Mouse (Mus musculus) lung, postnatal 25 days (tissue): Measurements from ENCODE around the gene Pygb.

Experiments used
- DNase-seq: peaks from one replicate; pipeline ENCODE4 v3.0.0; 2022; ENCODE audit warnings: low spot score

Pygb gene

DNA sequence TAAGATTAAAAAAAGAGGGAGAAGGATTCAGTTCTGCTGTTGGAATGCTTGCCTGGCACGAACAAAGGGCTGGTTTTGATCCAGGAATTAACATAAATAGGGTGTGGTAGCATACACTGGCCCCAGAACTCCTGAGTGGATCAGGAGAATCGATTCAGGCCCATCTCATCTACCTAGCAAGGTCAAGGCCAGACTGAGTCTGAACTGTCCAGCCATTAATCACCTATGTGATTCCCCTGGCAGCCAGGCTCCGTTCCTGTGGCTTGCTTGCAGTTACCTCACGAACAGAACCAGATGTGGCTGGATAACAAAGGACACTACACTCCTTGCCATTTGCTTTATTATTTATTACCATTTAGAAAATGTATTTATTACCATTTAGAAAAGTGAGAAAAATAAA is 6.8 kb downstream of the Pygb start:
- DNase-seq = no peak

DNA sequence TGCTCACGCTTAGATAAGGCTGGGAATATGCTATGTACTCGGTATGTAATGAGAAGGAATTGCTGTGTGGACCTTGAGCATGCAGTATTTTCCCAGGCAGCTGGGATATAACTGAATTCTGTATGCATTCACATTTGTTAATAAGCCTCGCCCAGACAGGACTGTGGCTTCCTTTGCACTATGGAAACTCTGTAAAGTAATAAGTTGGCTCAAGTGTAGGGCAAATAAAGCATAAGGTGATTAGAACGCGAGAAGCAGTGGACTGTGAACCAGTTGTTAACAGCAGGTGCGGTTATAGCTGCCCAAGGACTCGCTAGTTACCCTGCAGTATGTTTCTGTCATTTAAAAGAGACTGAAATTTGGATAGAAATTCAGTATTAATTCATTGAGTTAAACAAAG is 11.5 kb downstream of the Pygb start:
- no peak for DNase-seq

DNA sequence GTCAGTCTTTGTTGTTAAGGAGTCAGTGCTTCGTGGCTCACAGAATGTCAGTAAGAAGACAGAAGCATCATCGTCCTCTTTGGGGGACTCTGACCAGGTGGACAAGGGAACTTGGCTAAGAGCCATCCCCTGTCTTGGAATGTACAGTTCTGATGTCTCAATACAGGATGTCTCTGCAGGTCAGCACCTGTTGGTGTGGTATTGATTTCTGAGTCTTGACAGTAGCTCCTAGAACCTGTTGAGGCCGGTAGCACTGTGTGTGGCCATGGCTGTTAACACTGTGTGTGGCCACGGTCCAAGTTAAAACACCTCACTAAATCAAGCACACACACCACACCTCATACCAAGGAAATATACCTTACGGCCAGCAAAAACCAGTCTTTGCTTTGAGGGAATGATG is 14.1 kb downstream of the Pygb start:
- DNase-seq = no peak

DNA sequence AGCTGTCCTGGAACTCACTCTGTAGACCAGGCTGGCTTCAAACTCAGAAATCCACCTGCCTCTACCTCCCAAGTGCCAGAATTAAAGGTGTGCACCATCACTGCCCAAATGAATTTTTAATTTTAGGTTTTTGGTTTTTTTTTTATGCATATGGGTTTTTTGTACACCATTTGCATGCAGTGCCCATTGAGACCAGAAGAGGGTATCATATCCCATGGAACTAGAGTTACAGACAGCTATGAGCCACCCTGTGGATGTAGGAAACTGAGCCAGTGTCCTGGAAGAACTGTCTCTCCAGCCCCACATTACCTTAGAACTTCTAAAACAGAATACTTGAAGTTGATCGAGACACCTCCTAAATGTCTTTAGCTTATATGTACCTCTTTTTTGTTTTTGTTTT is 16.5 kb downstream of the Pygb start:
- no peak for DNase-seq

DNA sequence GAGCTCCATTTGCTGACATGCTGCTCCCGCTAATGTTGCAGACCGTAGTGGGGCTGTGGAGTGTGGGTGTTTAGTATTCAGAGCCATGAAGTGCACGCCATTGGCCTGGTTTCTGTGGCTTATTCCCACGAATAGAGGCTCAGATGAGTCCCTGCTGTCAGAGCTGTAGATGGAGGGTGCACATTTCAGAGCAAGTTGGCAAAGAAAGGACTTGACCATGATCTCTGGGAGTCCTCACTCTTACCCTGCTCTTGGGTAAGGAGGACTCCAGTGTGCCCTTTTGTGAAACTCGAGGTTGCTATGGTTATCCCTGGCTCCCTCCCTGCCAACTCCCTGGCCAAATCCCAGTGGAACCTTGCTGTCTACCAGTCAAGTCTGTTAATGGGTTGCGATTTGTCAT is 21.8 kb downstream of the Pygb start:
- no peak for DNase-seq

DNA sequence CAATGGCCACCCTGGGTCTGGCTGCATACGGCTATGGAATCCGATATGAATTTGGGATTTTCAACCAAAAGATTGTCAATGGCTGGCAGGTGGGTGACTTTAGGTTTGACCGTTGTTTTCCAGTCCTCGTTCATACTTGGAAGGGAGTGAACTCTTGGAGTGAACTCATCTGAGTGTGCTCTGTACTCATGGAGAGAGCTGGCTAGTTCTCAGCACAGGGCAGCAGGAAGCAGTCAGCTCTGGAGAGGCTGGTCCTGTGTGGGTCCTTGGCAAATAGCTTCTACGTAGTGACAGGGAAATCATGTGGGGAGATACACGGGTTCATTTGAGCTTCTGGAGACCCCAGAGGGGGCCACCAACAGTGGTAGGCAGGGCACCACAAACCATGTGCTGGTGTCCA is 22.3 kb downstream of the Pygb start:
- DNase-seq = no peak

DNA sequence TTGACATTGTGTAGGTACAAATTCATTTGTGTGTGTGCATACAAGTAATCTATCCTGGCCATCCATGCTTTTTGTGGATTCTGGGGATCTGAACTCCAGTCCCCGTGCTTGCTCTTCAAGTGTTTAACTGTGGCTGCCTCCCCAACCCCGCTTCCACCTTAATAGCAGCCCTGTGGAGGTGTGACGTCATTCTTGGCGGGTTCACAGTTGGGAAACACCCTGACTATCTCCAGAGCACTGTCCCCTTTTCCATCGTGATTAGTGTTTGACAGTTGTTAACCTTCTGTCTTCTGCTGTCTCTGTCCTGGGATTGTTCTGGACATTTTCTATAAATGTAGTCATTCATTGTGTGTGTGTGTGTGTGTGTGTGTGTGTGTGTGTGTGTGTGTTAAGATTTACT is 24.1 kb downstream of the Pygb start:
- no peak for DNase-seq

DNA sequence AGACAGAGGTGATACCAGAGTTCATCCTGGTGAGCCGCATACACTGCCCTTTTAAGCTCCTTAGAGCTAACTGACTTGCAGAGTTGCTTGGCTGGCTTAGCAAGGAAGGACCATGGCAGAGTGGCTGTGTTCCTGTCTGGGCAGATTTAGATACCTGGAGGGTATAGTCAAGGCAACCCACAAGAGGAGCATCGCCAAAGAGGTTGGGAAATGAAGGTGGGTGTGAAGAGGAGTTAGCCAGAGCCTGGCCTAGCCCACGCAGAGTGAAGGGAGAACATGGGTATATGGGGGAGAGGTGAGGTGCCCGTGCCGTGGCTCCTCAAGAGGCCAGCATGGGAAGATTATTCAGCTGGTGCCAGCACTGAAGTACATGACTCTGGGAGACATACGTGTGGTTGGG is 26.3 kb downstream of the Pygb start:
- no peak for DNase-seq

DNA sequence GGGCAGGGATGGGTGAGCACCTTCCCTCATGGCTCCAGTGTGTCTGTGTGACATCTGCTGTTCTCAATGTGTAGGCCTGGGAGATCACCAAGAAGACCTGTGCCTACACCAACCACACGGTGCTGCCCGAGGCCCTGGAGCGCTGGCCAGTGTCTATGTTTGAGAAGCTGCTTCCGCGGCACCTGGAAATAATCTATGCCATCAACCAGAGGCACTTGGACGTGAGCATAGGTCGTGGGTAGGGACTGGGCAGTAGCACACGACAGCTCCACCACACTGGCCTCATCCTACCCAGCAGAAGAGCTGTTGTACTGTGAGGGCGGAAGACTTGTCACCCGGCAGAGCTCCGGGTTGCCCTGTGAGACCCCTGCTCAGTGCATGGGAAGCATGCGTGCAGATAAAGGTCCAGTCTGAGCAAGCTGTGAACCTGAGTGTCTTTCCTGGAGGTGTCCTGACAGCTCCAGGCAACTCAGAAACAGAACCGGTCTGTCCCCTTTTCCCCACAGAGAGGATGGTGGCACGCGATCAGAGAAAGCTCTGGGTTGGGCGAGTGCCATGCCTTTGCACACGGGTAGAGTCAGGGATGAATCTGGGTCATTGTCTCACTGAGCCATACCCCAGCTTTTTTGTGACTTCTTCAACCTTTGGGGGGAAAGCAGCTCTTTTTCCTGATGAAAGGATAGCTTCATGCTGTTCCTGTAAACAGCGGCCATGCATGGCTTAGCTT is 30.3 kb downstream of the Pygb start:
- DNase-seq = no peak

DNA sequence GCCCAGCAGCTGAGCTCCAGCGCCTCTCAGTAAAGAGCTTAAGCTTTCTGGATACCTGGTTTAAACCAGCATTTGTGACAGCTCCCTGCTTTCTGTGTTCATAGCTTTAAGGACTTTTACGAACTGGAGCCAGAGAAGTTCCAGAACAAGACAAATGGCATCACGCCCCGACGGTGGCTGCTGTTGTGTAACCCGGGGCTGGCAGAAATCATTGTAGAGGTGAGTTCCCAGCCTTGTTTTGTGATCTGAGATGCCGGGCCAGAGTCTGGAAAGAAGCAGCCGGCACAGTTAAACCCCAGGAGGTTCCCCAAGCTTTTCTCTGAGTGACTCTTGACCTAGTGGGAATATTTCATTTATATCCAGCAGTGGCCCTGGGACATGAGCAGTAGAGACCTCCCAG is 32.2 kb downstream of the Pygb start:
- DNase-seq = no peak

DNA sequence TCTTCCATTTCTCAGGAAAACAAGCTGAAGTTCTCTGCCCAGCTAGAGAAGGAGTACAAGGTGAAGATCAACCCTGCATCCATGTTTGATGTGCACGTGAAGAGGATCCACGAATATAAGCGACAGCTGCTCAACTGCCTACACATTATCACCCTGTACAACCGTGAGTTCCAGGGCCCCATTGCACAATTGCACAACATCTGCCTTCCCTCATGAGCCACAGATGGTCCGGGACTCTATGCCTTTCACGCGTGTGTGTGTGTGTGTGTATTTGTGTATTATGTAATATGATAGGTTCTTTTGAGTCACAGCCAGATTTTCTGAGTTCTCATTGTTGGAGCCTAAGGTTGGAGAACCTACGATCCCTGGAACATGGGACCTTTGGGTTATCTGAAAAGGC is 34.2 kb downstream of the Pygb start:
- no peak for DNase-seq

DNA sequence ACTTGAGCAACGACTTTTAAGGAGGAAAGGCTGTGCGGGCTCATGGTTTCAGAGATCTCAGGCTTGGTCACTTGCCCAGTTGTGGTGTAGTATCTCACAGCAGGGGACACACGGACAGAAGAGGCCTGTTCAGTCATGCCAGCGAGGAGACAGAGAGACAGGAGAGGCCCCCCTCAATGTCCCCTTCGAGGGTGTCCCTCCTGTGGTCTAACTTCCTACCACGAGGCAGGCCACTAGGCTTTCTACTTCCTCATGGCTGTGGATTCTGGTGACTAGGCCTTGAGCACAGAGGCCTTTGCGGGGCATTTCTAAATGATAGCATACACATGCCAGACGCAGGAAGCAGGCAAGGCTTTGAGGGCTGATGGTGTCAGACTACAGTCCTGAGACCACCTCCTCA is 36.5 kb downstream of the Pygb start:
- no peak for DNase-seq

DNA sequence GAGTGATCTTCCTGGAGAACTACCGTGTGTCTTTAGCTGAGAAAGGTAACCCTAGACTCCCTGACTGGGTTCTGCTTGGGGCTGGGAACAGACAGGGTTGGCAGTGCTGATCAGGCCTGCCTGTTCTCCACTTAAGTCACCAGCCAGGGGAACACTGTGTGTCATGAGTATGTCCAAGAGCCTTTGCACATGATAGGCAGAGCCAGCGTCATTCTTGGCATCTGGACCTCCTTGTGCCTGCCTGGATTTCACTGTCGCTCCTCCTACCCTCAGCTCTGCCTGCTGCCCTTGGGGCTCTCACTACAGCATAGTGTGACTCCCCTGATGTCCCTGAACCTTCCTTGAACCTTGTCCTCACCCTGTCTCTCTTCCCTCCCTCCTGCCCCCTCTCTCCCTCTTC is 39.9 kb downstream of the Pygb start:
- DNase-seq = no peak

DNA sequence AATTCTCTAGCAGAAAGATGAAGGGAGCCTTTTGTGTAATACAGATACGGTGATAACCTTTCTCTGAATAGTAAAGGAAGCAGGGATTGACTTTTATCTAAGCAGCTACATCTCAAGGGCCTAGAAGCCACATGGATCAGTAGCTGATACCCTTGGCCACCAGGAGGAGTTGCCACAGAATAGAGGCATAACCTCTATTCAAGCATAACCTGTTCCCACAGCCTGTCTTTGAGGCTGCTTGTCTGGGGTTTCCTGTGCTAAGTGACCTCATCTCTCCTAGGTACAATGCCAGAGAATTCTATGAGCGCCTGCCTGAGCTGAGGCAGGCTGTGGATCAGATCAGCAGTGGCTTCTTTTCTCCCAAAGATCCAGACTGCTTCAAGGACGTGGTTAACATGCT is 41.6 kb downstream of the Pygb start:
- no peak for DNase-seq

DNA sequence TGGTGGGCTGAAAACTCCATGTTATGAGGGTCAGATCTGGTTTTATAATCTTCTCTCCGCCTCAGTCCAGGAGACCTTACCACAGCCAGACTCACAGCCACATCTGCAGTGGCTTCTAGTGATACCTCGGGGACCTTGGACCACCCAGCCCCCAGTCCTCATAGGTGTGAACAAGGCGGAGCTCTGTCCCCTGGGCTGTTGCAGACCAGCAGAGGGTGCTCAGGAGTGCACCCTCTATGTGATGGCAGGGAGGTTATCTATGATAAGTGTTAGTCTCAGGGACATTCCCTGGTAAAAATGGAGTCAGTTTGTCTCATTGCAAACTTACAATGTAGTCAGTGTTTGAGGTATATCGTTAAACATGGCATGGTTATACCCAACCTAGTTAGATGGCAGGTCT is 42.1 kb downstream of the Pygb start:
- no peak for DNase-seq

DNA sequence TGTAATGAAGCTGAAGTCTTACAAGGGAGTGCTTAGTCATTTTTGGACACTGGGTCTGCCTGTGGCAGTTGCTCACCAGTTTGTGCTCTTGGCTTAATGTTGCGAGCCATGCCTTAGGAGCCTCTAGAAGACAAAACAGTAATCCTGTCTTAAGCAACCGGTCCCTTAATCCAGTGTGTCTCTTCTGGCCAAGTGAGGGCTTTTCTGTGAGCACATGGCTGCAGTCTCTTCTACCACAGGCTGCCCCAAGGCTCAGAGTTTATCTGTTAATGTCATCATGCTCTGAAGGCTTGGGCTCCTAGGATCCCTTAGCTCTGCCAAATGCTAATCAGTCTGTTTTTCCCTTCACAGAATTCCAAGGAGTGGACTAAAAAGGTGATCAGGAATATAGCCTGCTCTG is 43.5 kb downstream of the Pygb start:
- DNase-seq = no peak

DNA sequence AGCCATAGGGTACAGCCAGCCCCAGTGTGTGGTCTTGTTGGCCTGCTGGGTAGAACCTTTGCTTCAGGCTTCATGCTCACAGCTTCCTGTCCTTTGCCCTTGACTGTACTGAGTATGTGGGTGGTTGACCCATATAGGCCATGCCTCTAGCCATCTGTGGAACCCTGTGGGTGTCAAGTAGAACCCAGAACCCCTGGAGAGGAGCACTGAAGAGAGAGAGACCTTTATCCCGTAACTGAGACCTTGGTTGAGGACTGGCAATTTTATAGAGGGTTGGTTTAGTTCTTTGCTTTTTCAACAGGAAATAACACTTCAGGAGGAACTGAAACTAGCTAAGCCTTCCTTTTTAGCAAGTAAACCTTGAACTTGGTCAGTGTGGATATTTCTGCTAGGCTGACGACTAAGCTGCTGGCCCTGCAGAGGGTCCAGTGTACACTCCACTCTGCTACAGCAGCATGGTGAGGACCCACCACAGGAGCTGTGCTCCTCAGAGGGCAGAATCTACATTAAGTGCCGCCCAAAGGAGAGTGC is 44.4 kb downstream of the Pygb start:
- no peak for DNase-seq

DNA sequence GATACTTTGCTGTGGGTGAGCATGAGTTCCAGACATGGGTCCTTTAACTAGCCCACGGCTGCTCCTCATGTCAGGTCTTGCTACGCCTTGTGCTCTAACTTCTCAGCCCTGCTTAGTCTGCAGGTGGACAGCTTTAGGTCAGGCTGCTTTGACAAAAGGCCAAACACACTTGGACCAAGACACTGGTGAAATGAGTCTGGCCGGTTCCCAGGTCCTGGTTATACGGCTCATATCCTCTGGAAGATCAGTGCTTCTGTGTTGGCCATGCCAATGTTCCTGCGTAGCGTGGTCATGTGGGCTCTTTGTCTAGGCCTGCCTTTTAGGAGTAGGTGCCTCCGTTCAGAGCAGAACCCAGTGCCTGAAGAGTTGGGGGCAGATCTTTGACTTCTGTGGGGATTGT is 45.5 kb downstream of the Pygb start:
- DNase-seq = no peak

DNA sequence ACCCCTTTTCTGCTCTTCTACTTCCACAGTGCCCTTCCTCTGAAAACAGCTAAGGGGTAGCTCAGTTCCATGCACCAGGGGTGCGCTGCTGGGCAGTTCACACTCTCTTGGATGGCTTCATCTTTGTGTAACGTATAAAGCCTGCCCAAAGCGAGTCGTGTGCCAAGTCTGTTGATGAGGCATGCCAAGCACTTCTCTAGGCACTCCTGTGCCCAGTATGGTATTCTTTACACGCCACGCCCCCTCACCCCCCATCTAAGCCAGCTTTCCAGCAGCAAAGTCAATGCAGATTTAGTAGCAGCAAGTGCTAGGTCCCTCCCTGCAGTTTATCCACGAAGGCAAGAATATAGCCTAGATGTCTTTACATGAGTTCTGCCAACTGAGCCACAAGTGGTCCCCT is 48.1 kb downstream of the Pygb start:
- no peak for DNase-seq

DNA sequence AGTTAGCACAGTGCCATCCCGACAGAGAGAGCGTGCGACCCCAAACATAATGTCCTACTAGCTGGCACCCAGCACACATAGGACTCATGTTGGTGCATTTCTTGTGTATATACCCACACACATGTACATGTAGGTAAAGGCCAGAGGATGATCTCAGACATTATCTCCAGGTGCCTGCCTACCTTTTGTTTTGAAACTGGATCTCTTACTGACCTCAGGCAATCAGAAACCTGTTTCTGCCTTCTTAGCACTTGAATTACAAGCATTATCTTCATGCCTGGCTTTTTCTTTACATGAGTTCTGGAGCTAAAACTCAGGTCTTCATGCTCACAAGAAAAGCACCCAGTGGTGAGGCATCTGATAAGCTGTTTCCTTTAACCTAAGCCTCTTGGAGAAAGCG is 49.4 kb downstream of the Pygb start:
- DNase-seq = no peak

DNA sequence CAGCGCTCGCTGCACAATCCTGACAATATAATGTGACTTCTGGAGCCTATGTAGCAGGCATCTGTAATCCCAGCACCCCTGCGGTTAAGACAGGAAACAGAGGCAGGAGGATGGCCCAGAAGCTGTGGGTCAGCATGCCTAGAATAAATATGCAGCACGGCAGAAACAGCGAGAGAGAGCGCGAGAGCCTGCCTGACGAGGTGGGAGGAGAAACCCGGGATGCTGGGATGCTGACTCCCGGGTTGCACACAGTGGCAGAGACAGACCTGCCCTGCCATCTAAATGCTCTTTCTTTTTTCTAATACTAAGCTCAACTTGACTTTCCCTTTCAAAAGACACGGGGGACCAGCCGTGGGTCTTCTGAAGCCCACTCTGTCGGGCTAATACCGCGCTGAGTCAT is 50.4 kb downstream of the Pygb start:
- no peak for DNase-seq

DNA sequence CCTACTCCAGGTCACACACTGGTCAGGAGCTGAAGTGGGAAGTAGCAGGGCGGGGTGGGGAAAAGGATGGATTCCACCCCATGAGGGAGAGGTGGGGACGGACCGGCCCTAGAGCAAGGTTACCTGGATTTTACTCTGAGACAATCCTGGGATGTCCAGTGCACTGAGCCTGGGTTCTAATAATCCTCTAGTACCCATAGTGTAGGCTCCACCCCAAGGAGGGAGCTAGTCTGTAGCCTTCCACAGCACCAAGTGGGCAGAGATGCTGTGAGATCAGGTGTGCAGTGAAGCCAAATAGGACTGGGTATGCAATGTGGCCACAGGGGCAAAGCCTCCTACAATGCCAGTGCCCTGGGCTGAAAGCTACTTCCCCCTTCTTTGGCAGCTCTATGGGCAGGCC is 51.2 kb downstream of the Pygb start:
- DNase-seq = no peak

DNA sequence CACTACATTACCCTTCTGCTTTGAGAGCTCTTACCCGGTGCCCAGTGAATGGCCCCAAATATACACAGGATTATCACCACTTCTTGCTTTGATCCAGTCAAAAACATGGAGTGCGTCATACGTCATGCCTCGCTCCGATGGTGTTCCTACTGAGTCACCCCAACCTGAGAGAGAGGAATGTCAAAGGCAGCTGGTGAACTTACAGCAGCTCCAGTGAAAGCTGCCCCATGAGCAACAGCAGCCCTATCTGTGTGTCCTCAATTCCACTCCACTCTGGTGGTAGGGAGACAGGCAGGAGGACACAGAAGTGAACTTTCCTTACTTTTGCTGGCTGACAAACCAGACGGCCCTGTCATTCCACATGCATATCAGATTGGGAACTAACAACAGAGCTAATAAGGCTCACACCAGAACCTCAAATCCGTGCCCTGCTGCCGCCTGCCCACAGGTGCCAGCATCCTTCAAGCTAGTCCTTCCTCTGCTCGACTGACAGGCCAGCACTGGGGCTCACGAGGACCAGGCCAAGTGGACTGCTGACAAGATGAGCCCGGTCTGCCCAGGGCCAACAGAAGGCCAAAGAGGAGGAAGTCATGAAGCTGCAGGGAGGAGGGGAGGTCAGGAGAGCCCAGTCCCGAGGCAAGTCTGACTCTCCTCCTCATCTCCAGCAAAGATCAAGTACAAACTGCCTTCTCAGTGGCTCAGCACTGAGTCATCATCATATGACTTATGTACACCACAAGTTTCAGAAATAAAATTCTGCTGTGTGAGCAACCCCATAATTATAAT is 53.3 kb downstream of the Pygb start:
- DNase-seq = no peak

DNA sequence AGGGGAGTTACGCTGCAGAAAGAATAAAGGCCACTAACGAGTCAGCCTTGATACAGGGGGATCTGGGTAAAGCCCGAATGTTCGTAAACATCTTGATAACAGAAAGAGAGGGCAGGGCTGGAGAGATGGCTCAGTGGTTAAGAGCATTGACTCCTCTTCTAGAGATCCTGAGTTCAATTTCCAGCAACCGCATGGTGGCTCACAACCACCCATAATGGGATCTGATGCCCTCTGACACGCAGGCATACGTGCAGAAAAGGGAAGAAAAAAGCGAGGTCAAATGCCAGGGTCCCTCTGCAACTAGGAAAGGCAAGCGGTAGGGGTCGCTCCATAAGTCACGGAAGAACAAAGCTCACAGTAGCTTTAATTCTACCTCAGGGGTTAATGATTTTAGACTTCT is 54.6 kb downstream of the Pygb start:
- DNase-seq = no peak
